Mouse (Mus musculus) heart, postnatal 0 days (tissue): ENCODE data around the gene Vps35.

Experiments used
- CTCF ChIP-seq: IDR thresholded peaks from 2 replicates; pipeline ENCODE4 v1.5.1; 2016; ENCODE audit warnings: antibody characterized with exemption, control low read depth, low read depth
- EP300 ChIP-seq: IDR thresholded peaks from 2 replicates; pipeline ENCODE4 v1.6.1; 2016; ENCODE audit warnings: antibody characterized with exemption, low read depth

- TF ChIP-seq CTCF (no peak), EP300 (no peak)
Observed at GRCm38 (mm10) chr8:85302931-85303330, 3.3 kb upstream of the Vps35 start.
